Mouse (Mus musculus): ENCODE data around the gene Baiap2. TPM values are rescaled to one million over a fixed set of nuclear protein-coding genes. Genes with fewer than 3 reads are reported as not detected.

The Baiap2 gene
- polyA plus RNA-seq, 1 experiment from 2014 or later: 15.3 TPM

DNA sequence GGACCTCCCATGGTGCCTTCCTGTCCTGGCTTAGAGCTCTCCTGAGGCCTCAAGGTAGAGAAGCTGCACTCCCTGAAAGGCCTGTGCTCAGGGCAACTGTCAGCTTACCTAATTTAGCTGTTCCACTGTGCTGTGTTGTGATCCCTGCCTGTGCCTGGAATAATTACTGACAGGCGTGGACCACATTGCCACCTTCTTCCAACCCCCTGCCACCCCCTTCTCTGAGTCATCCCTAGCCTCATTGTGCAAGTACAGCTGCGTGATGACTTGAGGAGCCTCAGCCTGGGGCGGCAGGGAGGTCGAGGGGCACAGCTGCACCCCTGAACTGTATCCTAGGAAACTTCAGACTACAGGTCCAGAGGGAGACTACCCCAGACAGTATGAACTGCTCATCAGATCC is 5.7 kb downstream of the Baiap2 start:
- H3K4me1 ChIP-seq: peaks cover 32% of the 10 kb centered on the region
- ATAC-seq (ENCODE audit: insufficient number of reproducible peaks, insufficient read depth, low FRiP score, low TSS enrichment): no peak
- no peaks in the 10 kb centered on the region for H3K27me3 ChIP-seq
- H3K9me3 ChIP-seq: no peaks in the 10 kb centered on the region
- H3K27ac ChIP-seq: no peak overlapping the region
- H3K4me2 ChIP-seq (replicated peaks): no peak overlapping the region
- WGBS: 63% methylated on average over 4 of the region's 4 CpGs
- no peak overlapping the region; the same call in 1 of the 2 replicates for H3K9ac ChIP-seq
- H3K36me3 ChIP-seq: no peaks in the 10 kb centered on the region
- H3K4me3 ChIP-seq: no peak overlapping the region

DNA sequence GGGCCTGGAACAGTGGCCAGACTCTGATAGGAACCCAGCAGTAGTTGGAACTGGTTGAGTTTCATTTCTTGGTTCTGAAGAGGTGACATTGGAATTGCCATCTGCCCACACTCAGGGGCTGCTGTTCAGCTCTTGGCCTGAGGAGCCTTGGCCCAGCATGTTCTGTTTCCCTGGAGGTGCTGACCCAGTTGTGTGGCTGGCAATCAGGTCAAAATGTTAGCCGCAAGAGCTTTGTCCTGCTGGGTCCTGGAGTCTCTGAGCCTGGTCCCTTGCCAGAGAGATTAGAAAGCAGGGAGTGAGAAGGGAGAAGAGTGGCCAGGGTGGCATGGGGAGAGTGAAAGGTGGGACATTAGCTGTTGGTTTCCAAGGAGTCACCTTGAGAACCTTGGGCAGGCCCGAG is 6.2 kb downstream of the Baiap2 start:
- whole genome bisulfite sequencing: 87% methylated on average over 2 of the region's 2 CpGs
- no peak for ATAC-seq (ENCODE audit: insufficient number of reproducible peaks, insufficient read depth, low FRiP score, low TSS enrichment)
- Histone ChIP-seq H3K4me3 (no peak overlapping the region), H3K9me3 (no peaks in the 10 kb centered on the region), H3K4me2 (replicated peaks) (no peak overlapping the region), H3K27me3 (no peaks in the 10 kb centered on the region), H3K27ac (no peak overlapping the region), H3K4me1 (peaks cover 29% of the 10 kb centered on the region), H3K9ac (no peak overlapping the region), H3K36me3 (no peaks in the 10 kb centered on the region)

DNA sequence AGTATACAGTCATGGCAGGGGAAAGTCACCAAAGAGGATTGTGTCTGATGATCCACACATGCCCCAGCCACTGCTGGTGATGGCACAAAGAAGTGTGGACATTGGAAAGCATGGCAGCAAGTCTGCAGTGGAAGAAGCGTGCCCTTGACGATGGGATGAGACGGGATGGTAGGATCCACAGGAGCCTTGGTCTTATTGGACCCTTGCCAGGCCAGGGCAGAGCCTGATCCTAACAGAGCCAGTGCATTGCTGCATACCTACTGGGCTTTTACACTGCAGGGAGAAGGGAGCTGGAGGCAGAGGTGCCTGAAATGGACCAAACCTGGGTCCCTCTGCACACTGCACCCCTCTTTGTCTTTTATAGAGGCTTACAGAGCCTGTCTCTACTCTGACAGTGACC is 8.0 kb downstream of the Baiap2 start:
- Histone ChIP-seq H3K9ac (no peak overlapping the region), H3K4me1 (peaks cover 20% of the 10 kb centered on the region; the same call in 1 of the 2 replicates), H3K27me3 (no peaks in the 10 kb centered on the region), H3K9me3 (no peaks in the 10 kb centered on the region), H3K4me2 (replicated peaks) (no peak overlapping the region), H3K27ac (no peak overlapping the region), H3K4me3 (no peak overlapping the region), H3K36me3 (no peaks in the 10 kb centered on the region)
- WGBS: 96% methylated on average over 3 of the region's 3 CpGs
- no peak for ATAC-seq (ENCODE audit: insufficient number of reproducible peaks, insufficient read depth, low FRiP score, low TSS enrichment)

DNA sequence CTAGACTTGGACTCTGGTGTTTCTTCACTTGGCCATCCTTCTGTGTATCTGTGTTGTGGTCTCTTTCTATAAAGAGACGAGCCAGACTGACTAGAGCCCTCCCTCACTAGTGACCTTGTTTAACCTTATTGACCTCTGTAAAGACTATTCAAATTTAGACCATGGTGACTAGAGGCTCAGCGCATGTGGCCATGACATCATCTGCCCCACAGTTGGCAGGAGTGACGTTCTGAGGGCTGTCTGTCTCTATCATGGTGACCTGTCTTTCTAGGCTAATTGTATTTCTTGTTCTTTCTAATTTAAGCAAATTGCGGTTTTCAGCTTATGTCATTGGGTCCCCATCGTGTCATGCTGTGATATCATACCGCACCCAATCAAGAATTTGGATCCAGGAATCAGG is 8.8 kb downstream of the Baiap2 start:
- no peak overlapping the region for H3K4me3 ChIP-seq
- peaks cover 20% of the 10 kb centered on the region; the same call in 1 of the 2 replicates for H3K4me1 ChIP-seq
- 82% methylated on average over 6 of the region's 6 CpGs for WGBS
- no peak overlapping the region for H3K4me2 ChIP-seq (replicated peaks)
- no peaks in the 10 kb centered on the region for H3K9me3 ChIP-seq
- H3K27ac ChIP-seq: no peak overlapping the region
- H3K9ac ChIP-seq: no peak overlapping the region
- H3K27me3 ChIP-seq: no peaks in the 10 kb centered on the region
- no peak for ATAC-seq (ENCODE audit: insufficient number of reproducible peaks, insufficient read depth, low FRiP score, low TSS enrichment)
- no peaks in the 10 kb centered on the region for H3K36me3 ChIP-seq

DNA sequence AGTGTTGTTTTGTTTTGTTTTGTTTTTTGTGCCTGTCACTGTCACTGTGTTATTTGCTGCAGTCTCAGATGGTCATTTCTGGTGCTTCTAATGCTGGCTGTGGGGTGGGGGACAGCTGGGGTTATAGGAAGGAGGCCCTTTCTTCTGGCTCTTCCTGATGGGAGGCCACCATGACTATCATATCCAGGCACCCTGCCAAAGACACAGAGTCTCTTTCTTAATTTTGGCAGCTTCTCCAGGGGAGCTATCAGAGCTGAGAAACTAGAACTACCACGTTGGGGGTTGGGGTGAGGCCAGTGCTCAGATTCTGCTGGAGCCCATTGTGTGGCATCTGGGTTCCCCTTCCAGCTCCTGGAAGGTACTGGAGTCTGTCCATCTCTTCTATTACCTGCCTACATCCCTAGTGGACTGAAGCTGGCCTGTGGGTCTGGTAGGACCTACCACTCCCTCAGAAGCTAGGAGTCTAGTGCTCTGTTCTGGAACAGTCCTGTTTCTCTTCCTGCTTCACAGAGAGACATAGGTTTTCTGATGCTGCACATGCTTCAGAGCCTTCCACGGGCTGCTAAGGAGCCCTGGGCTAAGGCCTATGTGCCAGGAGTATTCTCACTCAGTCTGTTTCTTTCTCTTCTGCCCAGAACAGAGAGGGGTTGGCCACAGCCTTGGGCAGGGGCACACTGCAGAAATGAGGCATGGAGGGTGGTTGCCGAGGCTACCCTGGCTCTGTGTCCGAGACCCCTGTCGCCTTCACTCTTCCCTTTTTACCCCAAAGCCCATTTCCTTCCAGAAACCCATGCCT is 10.1 kb downstream of the Baiap2 start:
- H3K4me3 ChIP-seq: no peak overlapping the region
- H3K36me3 ChIP-seq: no peaks in the 10 kb centered on the region
- WGBS: 67% methylated on average over 5 of the region's 5 CpGs
- H3K9ac ChIP-seq: no peak overlapping the region
- no peaks in the 10 kb centered on the region for H3K27me3 ChIP-seq
- no peaks in the 10 kb centered on the region for H3K9me3 ChIP-seq
- peaks cover 20% of the 10 kb centered on the region; the same call in 1 of the 2 replicates for H3K4me1 ChIP-seq
- H3K27ac ChIP-seq: 0 out of 2 replicates have a peak overlapping the region, but pooled peaks have one; percentile 17
- no peak overlapping the region for H3K4me2 ChIP-seq (replicated peaks)
- no peak for ATAC-seq (ENCODE audit: insufficient number of reproducible peaks, insufficient read depth, low FRiP score, low TSS enrichment)

DNA sequence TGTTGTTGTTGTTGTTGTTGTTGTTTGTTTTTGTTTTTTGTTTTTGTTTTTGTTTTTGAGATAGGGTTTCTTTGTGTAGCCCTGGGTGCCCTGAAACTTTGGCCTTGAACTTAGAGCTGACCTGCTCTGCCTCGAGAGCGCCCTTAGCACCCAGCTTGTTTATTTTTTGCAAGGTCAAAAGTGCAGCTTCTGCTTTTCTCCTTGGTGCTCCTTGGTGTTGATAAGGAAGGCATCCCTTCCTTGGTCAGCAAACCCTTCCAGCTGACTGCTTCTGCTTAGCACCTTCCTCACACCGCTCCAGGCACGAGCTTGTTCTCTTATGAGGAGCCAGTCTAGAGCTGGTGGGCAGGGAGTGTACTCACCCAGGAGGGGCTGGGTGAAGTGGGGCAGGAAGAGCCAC is 11.7 kb downstream of the Baiap2 start:
- H3K9ac ChIP-seq: no peak overlapping the region

DNA sequence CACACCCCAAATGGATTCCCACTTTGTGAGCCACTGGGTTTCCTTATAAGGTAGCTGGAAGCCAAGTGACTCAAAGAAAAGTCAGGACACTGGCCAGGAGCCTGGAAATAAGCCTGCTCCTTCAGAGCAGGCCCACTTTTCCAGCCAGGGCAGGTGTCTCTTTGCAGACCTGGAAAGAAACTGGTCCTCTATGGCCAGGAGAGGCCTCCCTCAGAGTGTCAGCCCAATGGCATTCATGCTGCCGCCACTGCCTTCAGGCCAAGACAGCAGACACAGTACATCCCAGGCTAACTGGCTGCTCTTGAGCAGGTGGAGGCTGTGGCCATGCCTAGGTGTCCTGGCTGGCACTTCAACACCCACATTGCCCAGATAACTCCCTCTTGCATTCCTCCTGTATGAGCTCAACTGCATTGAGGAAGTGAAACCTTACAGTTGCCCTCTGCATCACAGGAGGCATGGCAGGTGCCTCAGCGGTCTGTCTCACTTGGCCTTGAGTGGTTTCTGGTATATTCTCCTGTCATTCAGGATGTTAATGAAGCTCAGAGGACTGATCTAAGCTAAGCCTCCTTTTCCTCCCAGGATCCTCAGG is 12.3 kb downstream of the Baiap2 start:
- no peaks in the 10 kb centered on the region for H3K36me3 ChIP-seq
- peaks cover 11% of the 10 kb centered on the region; the same call in 1 of the 2 replicates for H3K4me1 ChIP-seq
- no peak overlapping the region for H3K4me2 ChIP-seq (replicated peaks)
- H3K27me3 ChIP-seq: no peaks in the 10 kb centered on the region
- no peaks in the 10 kb centered on the region for H3K9me3 ChIP-seq
- H3K27ac ChIP-seq: no peak overlapping the region
- no peak overlapping the region for H3K4me3 ChIP-seq
- 67% methylated on average over 2 of the region's 2 CpGs for WGBS
- no peak overlapping the region for H3K9ac ChIP-seq
- ATAC-seq (ENCODE audit: insufficient number of reproducible peaks, insufficient read depth, low FRiP score, low TSS enrichment): no peak

More for the DNA sequence above, 11.7 kb downstream of the Baiap2 start:
- no peak overlapping the region for H3K27ac ChIP-seq
- WGBS: 79% methylated on average over 4 of the region's 4 CpGs
- peaks cover 11% of the 10 kb centered on the region; the same call in 1 of the 2 replicates for H3K4me1 ChIP-seq
- no peaks in the 10 kb centered on the region for H3K9me3 ChIP-seq
- H3K36me3 ChIP-seq: no peaks in the 10 kb centered on the region
- ATAC-seq (ENCODE audit: insufficient number of reproducible peaks, insufficient read depth, low FRiP score, low TSS enrichment): no peak
- no peaks in the 10 kb centered on the region for H3K27me3 ChIP-seq
- H3K4me3 ChIP-seq: no peak overlapping the region
- no peak overlapping the region for H3K4me2 ChIP-seq (replicated peaks)

DNA sequence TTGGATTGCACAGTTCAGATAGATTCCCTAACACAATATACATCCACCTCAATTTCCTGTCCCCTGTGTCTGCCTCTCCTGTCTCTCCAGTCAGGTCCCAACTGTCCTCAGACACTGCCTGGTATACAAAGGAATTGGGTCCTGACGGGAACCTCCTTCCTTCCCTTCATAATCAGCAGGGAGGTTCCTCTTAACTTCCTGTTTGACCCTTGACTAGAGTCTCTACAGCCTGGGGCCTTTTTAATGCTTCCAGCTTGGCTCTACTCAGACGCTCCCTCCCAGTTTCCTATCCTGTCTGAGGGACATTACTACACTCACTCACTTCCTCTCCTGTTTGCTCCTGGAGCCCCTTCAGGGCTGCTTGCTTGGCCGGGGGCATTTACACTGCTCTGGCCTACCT is 12.9 kb downstream of the Baiap2 start:
- H3K9me3 ChIP-seq: no peaks in the 10 kb centered on the region
- no peaks in the 10 kb centered on the region for H3K27me3 ChIP-seq
- peaks cover 11% of the 10 kb centered on the region; the same call in 1 of the 2 replicates for H3K4me1 ChIP-seq
- ATAC-seq (ENCODE audit: insufficient number of reproducible peaks, insufficient read depth, low FRiP score, low TSS enrichment): no peak
- H3K36me3 ChIP-seq: no peaks in the 10 kb centered on the region
- no peak overlapping the region for H3K9ac ChIP-seq
- WGBS: 40% methylated on average over 3 of the region's 3 CpGs
- H3K4me2 ChIP-seq (replicated peaks): no peak overlapping the region
- H3K4me3 ChIP-seq: no peak overlapping the region
- H3K27ac ChIP-seq: no peak overlapping the region

DNA sequence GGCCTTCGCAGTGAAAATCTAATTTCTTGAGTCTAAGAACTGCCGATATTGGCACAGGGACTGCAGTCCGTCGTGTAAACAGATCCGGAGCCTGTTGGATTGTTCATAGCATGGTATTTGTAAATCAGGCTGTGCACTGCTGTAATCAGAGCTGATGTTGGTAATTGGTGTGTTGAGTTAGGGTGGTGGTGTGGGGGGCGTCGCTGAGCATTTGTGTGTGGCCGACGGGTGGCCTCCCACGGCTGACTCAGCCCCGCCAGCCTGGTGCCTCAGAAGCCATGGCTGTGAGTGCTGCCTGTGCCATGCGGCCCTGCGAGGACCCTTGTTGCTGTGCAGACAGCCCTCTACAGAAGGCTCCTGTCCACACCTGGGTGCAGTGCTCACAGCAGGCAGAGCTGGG is 14.0 kb downstream of the Baiap2 start:
- Histone ChIP-seq H3K9me3 (no peaks in the 10 kb centered on the region), H3K4me1 (peaks cover 11% of the 10 kb centered on the region; the same call in 1 of the 2 replicates), H3K4me2 (replicated peaks) (no peak overlapping the region), H3K9ac (no peak overlapping the region), H3K27ac (no peak overlapping the region), H3K27me3 (no peaks in the 10 kb centered on the region), H3K36me3 (no peaks in the 10 kb centered on the region), H3K4me3 (no peak overlapping the region)
- ATAC-seq (ENCODE audit: insufficient number of reproducible peaks, insufficient read depth, low FRiP score, low TSS enrichment): no peak
- 72% methylated on average over 13 of the region's 13 CpGs for WGBS

DNA sequence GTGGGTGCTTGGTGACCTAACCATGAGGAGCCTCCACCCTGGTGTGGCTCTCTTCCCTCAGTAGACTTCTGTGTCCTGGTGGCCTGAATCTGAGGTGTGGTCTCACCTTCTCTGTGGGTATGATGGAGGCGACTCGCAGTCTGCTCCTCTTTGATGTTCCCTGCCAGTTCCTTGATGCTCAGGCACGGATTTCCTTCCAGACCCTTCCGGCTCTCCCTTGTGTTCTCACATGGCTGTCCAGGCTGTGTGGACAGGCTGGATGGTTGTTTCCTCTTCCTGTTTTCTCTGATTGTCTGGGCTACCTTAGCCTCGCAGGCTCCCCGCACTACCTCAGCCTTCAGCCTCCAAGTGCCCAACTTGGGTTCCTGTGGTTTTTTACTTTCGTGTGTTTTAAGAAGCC is 16.3 kb downstream of the Baiap2 start:
- H3K4me3 ChIP-seq: no peak overlapping the region
- H3K9me3 ChIP-seq: no peaks in the 10 kb centered on the region
- 91% methylated on average over 7 of the region's 7 CpGs for WGBS
- no peak overlapping the region for H3K27ac ChIP-seq
- no peak overlapping the region for H3K4me2 ChIP-seq (replicated peaks)
- no peaks in the 10 kb centered on the region for H3K36me3 ChIP-seq
- H3K9ac ChIP-seq: no peak overlapping the region
- no peaks in the 10 kb centered on the region for H3K27me3 ChIP-seq
- H3K4me1 ChIP-seq: peaks cover 7% of the 10 kb centered on the region; the same call in 1 of the 2 replicates
- ATAC-seq (ENCODE audit: insufficient number of reproducible peaks, insufficient read depth, low FRiP score, low TSS enrichment): no peak

DNA sequence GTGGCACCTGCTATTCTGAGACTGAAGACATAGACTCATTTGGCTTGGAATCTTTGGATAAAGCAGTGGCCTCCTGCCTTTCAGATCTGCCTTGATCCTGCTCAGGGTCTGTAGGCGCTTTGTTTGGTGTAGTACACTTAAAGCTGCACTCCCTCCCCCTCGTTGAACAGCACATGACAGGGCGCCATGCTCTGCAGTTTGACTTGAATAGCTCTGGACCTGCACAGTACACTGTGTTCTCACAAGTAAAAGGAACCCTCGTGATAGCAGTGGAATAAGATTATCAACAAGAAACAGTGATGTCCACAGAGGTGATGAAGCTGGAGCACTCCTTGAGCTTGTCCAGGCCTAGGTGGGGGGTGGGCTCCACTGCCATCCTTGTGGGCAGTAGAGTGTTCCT is 17.2 kb downstream of the Baiap2 start:
- H3K4me1 ChIP-seq: peaks cover 4% of the 10 kb centered on the region; the same call in 1 of the 2 replicates
- H3K27me3 ChIP-seq: no peaks in the 10 kb centered on the region
- no peak overlapping the region for H3K4me3 ChIP-seq
- no peak overlapping the region for H3K9ac ChIP-seq
- WGBS: 80% methylated on average over 4 of the region's 4 CpGs
- H3K36me3 ChIP-seq: no peaks in the 10 kb centered on the region
- no peaks in the 10 kb centered on the region for H3K9me3 ChIP-seq
- no peak for ATAC-seq (ENCODE audit: insufficient number of reproducible peaks, insufficient read depth, low FRiP score, low TSS enrichment)
- no peak overlapping the region for H3K27ac ChIP-seq
- H3K4me2 ChIP-seq (replicated peaks): no peak overlapping the region

DNA sequence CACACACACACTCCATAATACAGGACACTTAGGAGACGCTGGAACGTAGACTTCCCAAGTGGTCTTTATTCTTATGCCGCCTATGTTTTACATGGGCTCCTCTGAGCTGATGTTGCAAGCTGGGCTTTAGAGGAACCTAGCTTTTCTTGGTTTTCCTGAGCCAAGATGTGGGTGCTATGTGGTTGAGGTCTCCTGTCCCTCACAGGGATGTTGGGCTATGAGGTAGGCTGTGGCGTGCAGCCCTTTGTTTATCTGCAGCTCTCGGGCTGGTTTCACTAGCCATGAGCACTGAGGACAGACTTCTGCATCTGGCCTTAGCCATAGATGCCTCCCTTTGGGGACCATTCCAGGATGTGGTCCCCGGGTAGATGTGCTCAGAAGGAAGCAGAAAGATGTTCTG is 18.1 kb downstream of the Baiap2 start:
- H3K4me1 ChIP-seq: no peaks in the 10 kb centered on the region
- no peak for ATAC-seq (ENCODE audit: insufficient number of reproducible peaks, insufficient read depth, low FRiP score, low TSS enrichment)
- H3K9me3 ChIP-seq: no peaks in the 10 kb centered on the region
- H3K4me3 ChIP-seq: no peak overlapping the region
- no peak overlapping the region for H3K4me2 ChIP-seq (replicated peaks)
- no peaks in the 10 kb centered on the region for H3K36me3 ChIP-seq
- no peak overlapping the region for H3K27ac ChIP-seq
- no peaks in the 10 kb centered on the region for H3K27me3 ChIP-seq
- 88% methylated on average over 6 of the region's 6 CpGs for WGBS
- no peak overlapping the region for H3K9ac ChIP-seq

Measured in embryonic facial prominence, embryonic 12.5 days (tissue).